ENCODE assay signal across 8 mouse cellular contexts in the genomic region with DNA sequence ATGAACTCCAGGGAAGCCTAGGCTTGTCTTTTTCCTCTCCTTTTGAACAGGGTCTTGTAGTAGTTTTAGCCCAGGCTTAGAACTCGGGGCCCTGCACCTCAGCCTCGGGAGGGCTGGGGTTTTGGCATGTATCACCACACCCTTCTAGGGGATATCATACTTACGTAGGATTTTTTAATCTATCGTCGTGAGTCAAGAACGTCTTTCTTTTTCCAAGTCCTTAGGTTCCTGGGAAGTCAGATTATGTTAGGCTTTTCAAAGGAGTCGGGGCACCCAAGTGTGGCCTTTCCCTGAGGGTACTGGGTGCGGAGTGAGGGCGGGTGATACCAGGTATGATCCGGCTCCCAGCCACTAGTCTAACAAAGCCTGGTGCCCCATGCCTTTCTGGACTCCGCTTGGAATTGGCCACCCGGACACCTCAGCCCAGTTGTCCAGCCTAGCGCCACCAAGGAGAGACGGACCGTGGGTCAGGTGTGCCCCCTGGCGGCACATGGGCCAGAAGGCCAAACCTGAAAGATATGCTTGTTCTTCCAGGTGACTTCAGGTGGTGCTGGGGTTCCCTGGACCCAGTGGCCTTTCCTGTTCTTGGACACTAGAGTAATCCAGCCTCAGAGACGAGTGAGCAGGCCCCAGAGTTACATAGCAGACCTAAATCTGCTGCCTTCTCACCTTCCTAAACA. TPM values are rescaled to one million over a fixed set of nuclear protein-coding genes. Genes with fewer than 3 reads are reported as not detected.
DNase-seq lines count a peak whose midpoint lies in the region; ATAC-seq and TF ChIP-seq lines count a peak whose summit lies in the region.
"Had no signal": no experiment of that assay in that cellular context is flagged by ENCODE, and none has a peak within 500 bp of the region (broad histone marks: within the 10 kb centered on the region; RNA-seq: fewer than 3 reads in every experiment).

No protein-coding gene starts in this region.

- peak; percentile 52; the same call in 1 of the 2 replicates for TF ChIP-seq CTCF in brain, embryonic 14.5 days (IDR thresholded peaks at IDR 0.05; ENCODE audit: borderline replicate concordance, extremely low read depth, insufficient read depth, insufficient read length)

- 68% methylated on average over 17 of the region's 17 CpGs for WGBS in midbrain, embryonic 14.5 days
- WGBS in midbrain, embryonic 10.5 days = 61% methylated on average over 17 of the region's 17 CpGs
- WGBS in kidney, embryonic 15.5 days = 58% methylated on average over 17 of the region's 17 CpGs

- ATAC-seq in midbrain, embryonic 14.5 days (ENCODE audit: low FRiP score, low TSS enrichment) = no peak
- ATAC-seq in kidney, embryonic 15.5 days (replicated peaks; ENCODE audit: low FRiP score) = peak; percentile 34; the same call in 1 of the 2 replicates

- no peaks in the 10 kb centered on the region for H3K9me3 ChIP-seq in midbrain, embryonic 14.5 days (ENCODE audit: control insufficient read depth, low read length)
- no peaks in the 10 kb centered on the region for H3K9me3 ChIP-seq in midbrain, embryonic 10.5 days (replicated peaks)
- H3K9me3 ChIP-seq in kidney, embryonic 15.5 days (replicated peaks) = no peaks in the 10 kb centered on the region
- H3K9me3 ChIP-seq: neural tube, embryonic 13.5 days had no signal

- peaks cover 64% of the 10 kb centered on the region for H3K27me3 ChIP-seq in midbrain, embryonic 14.5 days (ENCODE audit: control insufficient read depth, insufficient read depth, low read length)
- peaks cover 73% of the 10 kb centered on the region for H3K27me3 ChIP-seq in midbrain, embryonic 10.5 days (ENCODE audit: low read depth, poor library complexity, severe bottlenecking)
- H3K27me3 ChIP-seq in kidney, embryonic 15.5 days = peaks cover 60% of the 10 kb centered on the region

- no peak overlapping the region for H3K9ac ChIP-seq in midbrain, embryonic 14.5 days (replicated peaks; ENCODE audit: low read length)
- H3K9ac ChIP-seq in kidney, embryonic 15.5 days = no peak overlapping the region
- H3K9ac ChIP-seq: neural tube, embryonic 13.5 days had no signal

- H3K4me2 ChIP-seq in midbrain, embryonic 14.5 days (ENCODE audit: low read length) = no peak overlapping the region
- H3K4me2 ChIP-seq in kidney, embryonic 15.5 days = no peak overlapping the region
- H3K4me2 ChIP-seq: neural tube, embryonic 13.5 days had no signal

- no peak overlapping the region for H3K4me3 ChIP-seq in midbrain, embryonic 14.5 days (replicated peaks; ENCODE audit: low read depth, low read length)
- no peak overlapping the region for H3K4me3 ChIP-seq in midbrain, embryonic 10.5 days
- no peak overlapping the region for H3K4me3 ChIP-seq in kidney, embryonic 15.5 days (replicated peaks)
- H3K4me3 ChIP-seq: neural tube, embryonic 13.5 days had no signal

- no peak for TF ChIP-seq POLR2A in brain, embryonic 14.5 days (IDR thresholded peaks at IDR 0.05; ENCODE audit: borderline replicate concordance, extremely low read depth, insufficient read depth, insufficient read length, poor library complexity, severe bottlenecking)

- no peaks in the 10 kb centered on the region for H3K36me3 ChIP-seq in midbrain, embryonic 14.5 days (ENCODE audit: control insufficient read depth, insufficient read depth, low read length)
- H3K36me3 ChIP-seq in midbrain, embryonic 10.5 days = no peaks in the 10 kb centered on the region
- no peaks in the 10 kb centered on the region for H3K36me3 ChIP-seq in kidney, embryonic 15.5 days
- H3K36me3 ChIP-seq: neural tube, embryonic 13.5 days had no signal

- DNase-seq in midbrain, embryonic 14.5 days = peak; percentile 25
- no peak for DNase-seq in midbrain, embryonic 10.5 days (ENCODE audit: low spot score)
- no peak for DNase-seq in brain, embryonic 14.5 days (ENCODE audit: low read depth)
- peak; percentile 72 for DNase-seq in lung, postnatal 36 days
- no peak for DNase-seq in left cerebral cortex, adult 18-20 months (ENCODE audit: low spot score in 2 of 2)
- DNase-seq in right cerebral cortex, postnatal 10 days (ENCODE audit: low spot score in 2 of 2) = no peak

- peaks cover 17% of the 10 kb centered on the region for H3K4me1 ChIP-seq in midbrain, embryonic 14.5 days (ENCODE audit: control insufficient read depth, insufficient read depth, low read length)
- peaks cover 28% of the 10 kb centered on the region for H3K4me1 ChIP-seq in midbrain, embryonic 10.5 days
- peaks cover 14% of the 10 kb centered on the region for H3K4me1 ChIP-seq in kidney, embryonic 15.5 days

- H3K27ac ChIP-seq in midbrain, embryonic 14.5 days (replicated peaks; ENCODE audit: low read depth, low read length) = no peak overlapping the region
- H3K27ac ChIP-seq in midbrain, embryonic 10.5 days (replicated peaks) = no peak overlapping the region
- H3K27ac ChIP-seq in kidney, embryonic 15.5 days = no peak overlapping the region
- H3K27ac ChIP-seq: neural tube, embryonic 13.5 days had no signal

RNA-seq across cellular contexts. Expression of gene B3gnt6, which starts 7.6 kb away (rescaled TPM):
- polyA plus RNA-seq in midbrain, embryonic 14.5 days (2014; fragmentation: Nextera tagmentation; extraction: Ambion mirVana) = 0.12 and 0.32 TPM in 2 replicates
- polyA plus RNA-seq in midbrain, embryonic 10.5 days (2016; fragmentation: Nextera tagmentation; extraction: Ambion mirVana) = 0.06 TPM in 1 of 2 replicates, not detected in the other
- polyA plus RNA-seq in brain, embryonic 14.5 days (2012; rRNA removed) = 0.27 and 0.32 TPM in 2 replicates
- polyA plus RNA-seq in kidney, embryonic 15.5 days (2015; fragmentation: Nextera tagmentation; extraction: Ambion mirVana) = 0.06 TPM in 1 of 2 replicates, not detected in the other
- under 1 TPM; 0.21 to 0.42 TPM for total RNA-seq in left cerebral cortex, adult 18-20 months (2021)

RNA-seq across cellular contexts. Expression of gene Capn5, which starts 13.6 kb away (rescaled TPM):
- polyA plus RNA-seq in midbrain, embryonic 14.5 days (2014; fragmentation: Nextera tagmentation; extraction: Ambion mirVana) = 9.8 and 9.9 TPM in 2 replicates
- polyA plus RNA-seq in midbrain, embryonic 10.5 days (2016; fragmentation: Nextera tagmentation; extraction: Ambion mirVana) = 6.4 and 7.0 TPM in 2 replicates
- 20.1 and 25.7 TPM in 2 replicates for polyA plus RNA-seq in brain, embryonic 14.5 days (2012; rRNA removed)
- polyA plus RNA-seq in kidney, embryonic 15.5 days (2015; fragmentation: Nextera tagmentation; extraction: Ambion mirVana) = 12.7 and 14.1 TPM in 2 replicates
- total RNA-seq in left cerebral cortex, adult 18-20 months (2021) = 10 to 100 TPM; 30.4 to 35.0 TPM

RNA-seq across cellular contexts. Expression of gene Omp, which starts 46.4 kb away (rescaled TPM):
- polyA plus RNA-seq in midbrain, embryonic 14.5 days (2014; fragmentation: Nextera tagmentation; extraction: Ambion mirVana) = 0.29 and 0.43 TPM in 2 replicates
- 0.10 TPM in 2 replicates for polyA plus RNA-seq in midbrain, embryonic 10.5 days (2016; fragmentation: Nextera tagmentation; extraction: Ambion mirVana)
- 0.18 and 0.33 TPM in 2 replicates for polyA plus RNA-seq in brain, embryonic 14.5 days (2012; rRNA removed)
- 0.39 and 0.60 TPM in 2 replicates for polyA plus RNA-seq in kidney, embryonic 15.5 days (2015; fragmentation: Nextera tagmentation; extraction: Ambion mirVana)
- under 1 TPM; 0.60 to 0.66 TPM for total RNA-seq in left cerebral cortex, adult 18-20 months (2021)

Comparison
In these comparisons a context has a peak if more than half of its experiments do, and no peak if none do; other contexts are left out.
1. DNase-seq: peak in midbrain, embryonic 14.5 days (single experiment) and lung, postnatal 36 days (single experiment); none in midbrain, embryonic 10.5 days (single experiment), brain, embryonic 14.5 days (single experiment), left cerebral cortex, adult 18-20 months (0 of 2) and right cerebral cortex, postnatal 10 days (0 of 2).